Mouse (Mus musculus) MEL (cell line): Measurements from ENCODE around the gene C130060K24Rik. TPM values are rescaled to one million over a fixed set of nuclear protein-coding genes. Genes with fewer than 3 reads are reported as not detected.

Experiments used
- DNase-seq: peaks from one replicate; pipeline ENCODE4 v3.0.0; 2011; ENCODE audit warnings: low read depth, low spot score
- H3K27ac ChIP-seq: 2 replicates; pipeline ENCODE4 v1.5.1; 2012; ENCODE audit warnings: low read depth, mild to moderate bottlenecking, control low read depth, low read length, moderate library complexity; ENCODE audit not compliant: control insufficient read depth
- H3K27me3 ChIP-seq, 2 experiments: fragments of 150-350 bp in 1 of 2; sonication (generic) in 1 of 2; 2 replicates each; pipeline ENCODE4 v1.6.1; 2012; ENCODE audit warnings: low read length in 2 of 2, mild to moderate bottlenecking in 2 of 2, improper control_type of control experiment in 1 of 2, moderate library complexity in 1 of 2; ENCODE audit not compliant: insufficient read depth in 2 of 2, control insufficient read depth in 1 of 2
- H3K36me3 ChIP-seq, 2 experiments: 2 replicates each; pipeline ENCODE4 v1.6.1; 2012 to 2014; ENCODE audit warnings: low read length in 2 of 2, improper control_type of control experiment in 1 of 2, inconsistent platforms in 1 of 2, mild to moderate bottlenecking in 1 of 2; ENCODE audit not compliant: insufficient read depth in 2 of 2, control insufficient read depth in 1 of 2
- H3K4me1 ChIP-seq, 2 experiments: fragments of 150-350 bp in 1 of 2; sonication (generic) in 1 of 2; 2 replicates each; pipeline ENCODE4 v1.6.1; 2012; ENCODE audit warnings: low read length in 2 of 2, improper control_type of control experiment in 1 of 2, mild to moderate bottlenecking in 1 of 2; ENCODE audit not compliant: insufficient read depth in 2 of 2, control insufficient read depth in 1 of 2
- H3K4me3 ChIP-seq, 2 experiments: fragments of 150-350 bp in 1 of 2; sonication (generic) in 1 of 2; 2 replicates each; pipeline ENCODE4 v1.5.1; 2012; ENCODE audit warnings: low read depth in 2 of 2, low read length in 2 of 2, mild to moderate bottlenecking in 2 of 2, moderate library complexity in 2 of 2, control low read depth in 1 of 2, improper control_type of control experiment in 1 of 2; ENCODE audit not compliant: control insufficient read depth in 1 of 2, insufficient read depth in 1 of 2
- H3K79me2 ChIP-seq: 2 replicates; pipeline ENCODE4 v1.6.1; 2012; ENCODE audit warnings: mild to moderate bottlenecking, low read length, moderate library complexity; ENCODE audit not compliant: control insufficient read depth, poor library complexity, insufficient read depth
- H3K9ac ChIP-seq: 2 replicates; pipeline ENCODE4 v1.6.1; 2012; ENCODE audit warnings: low read depth, mild to moderate bottlenecking, control low read depth, low read length, moderate library complexity; ENCODE audit not compliant: control insufficient read depth, poor library complexity, severe bottlenecking
- H3K9me3 ChIP-seq: fragments of 150-350 bp; sonication (generic); replicated peaks from 2 replicates; pipeline ENCODE4 v1.6.1; 2012; ENCODE audit warnings: mild to moderate bottlenecking, low read length, improper control_type of control experiment, moderate library complexity; ENCODE audit not compliant: insufficient read depth
- CHD2 ChIP-seq: IDR thresholded peaks from 2 replicates; pipeline ENCODE4 v1.6.1; 2011; ENCODE audit warnings: low read length, improper control_type of control experiment
- ELF1 ChIP-seq: IDR thresholded peaks from 2 replicates; pipeline ENCODE4 v1.6.1; 2014; ENCODE audit warnings: low read depth, mild to moderate bottlenecking, inconsistent platforms, low read length, improper control_type of control experiment, moderate library complexity
- EP300 ChIP-seq, 2 experiments: IDR thresholded peaks; 2 replicates each; pipeline ENCODE4 v1.6.1; 2011; ENCODE audit warnings: improper control_type of control experiment in 2 of 2, low read length in 2 of 2, low read depth in 1 of 2, mild to moderate bottlenecking in 1 of 2
- ETS1 ChIP-seq: IDR thresholded peaks from 2 replicates; pipeline ENCODE4 v1.6.1; 2012; ENCODE audit warnings: low read depth, mild to moderate bottlenecking, inconsistent platforms, low read length, improper control_type of control experiment, moderate library complexity
- GATA1 ChIP-seq: IDR thresholded peaks from 2 replicates; pipeline ENCODE4 v1.6.1; 2011; ENCODE audit warnings: low read depth, low read length, improper control_type of control experiment
- HCFC1 ChIP-seq: IDR thresholded peaks from 2 replicates; pipeline ENCODE4 v1.6.1; 2012; ENCODE audit warnings: low read depth, mild to moderate bottlenecking, inconsistent platforms, low read length, improper control_type of control experiment, moderate library complexity
- JUND ChIP-seq: IDR thresholded peaks from 2 replicates; pipeline ENCODE4 v1.6.1; 2011; ENCODE audit warnings: low read depth, mild to moderate bottlenecking, improper control_type of control experiment, low read length
- MAFK ChIP-seq: IDR thresholded peaks from 2 replicates; pipeline ENCODE4 v1.6.1; 2011; ENCODE audit warnings: low read depth, mild to moderate bottlenecking, low read length, improper control_type of control experiment, borderline replicate concordance
- MAZ ChIP-seq: IDR thresholded peaks from 2 replicates; pipeline ENCODE4 v1.6.1; 2012; ENCODE audit warnings: low read depth, mild to moderate bottlenecking, inconsistent platforms, low read length, improper control_type of control experiment
- POLR2AphosphoS2 ChIP-seq: IDR thresholded peaks from 2 replicates; pipeline ENCODE4 v1.6.1; 2011; ENCODE audit warnings: low read length, improper control_type of control experiment
- RAD21 ChIP-seq: IDR thresholded peaks from 2 replicates; pipeline ENCODE4 v1.6.1; 2011; ENCODE audit warnings: mild to moderate bottlenecking, low read depth, low read length, improper control_type of control experiment
- TAL1 ChIP-seq: IDR thresholded peaks from 2 replicates; pipeline ENCODE4 v1.6.1; 2012; ENCODE audit warnings: mild to moderate bottlenecking, inconsistent platforms, low read length, moderate library complexity, mixed read lengths
- TBP ChIP-seq: IDR thresholded peaks from 2 replicates; pipeline ENCODE4 v1.8.0; 2011; ENCODE audit warnings: low read depth, low read length, improper control_type of control experiment
- UBTF ChIP-seq: IDR thresholded peaks from 2 replicates; pipeline ENCODE4 v1.6.1; 2012; ENCODE audit warnings: low read depth, mild to moderate bottlenecking, inconsistent platforms, low read length, improper control_type of control experiment, moderate library complexity, borderline replicate concordance; ENCODE audit not compliant: insufficient read depth
- USF1 ChIP-seq: IDR thresholded peaks from 2 replicates; pipeline ENCODE4 v1.6.1; 2014; ENCODE audit warnings: low read depth, mild to moderate bottlenecking, inconsistent platforms, low read length, improper control_type of control experiment, moderate library complexity
- USF2 ChIP-seq, 2 experiments: IDR thresholded peaks; 2 replicates each; pipeline ENCODE4 v1.6.1; 2011 to 2012; ENCODE audit warnings: improper control_type of control experiment in 2 of 2, low read length in 2 of 2, borderline replicate concordance in 1 of 2, inconsistent platforms in 1 of 2, low read depth in 1 of 2, mild to moderate bottlenecking in 1 of 2; ENCODE audit not compliant: insufficient read depth in 1 of 2
- ZMIZ1 ChIP-seq: IDR thresholded peaks from 2 replicates; pipeline ENCODE4 v1.6.1; 2012; ENCODE audit warnings: low read depth, mild to moderate bottlenecking, inconsistent platforms, low read length, improper control_type of control experiment, moderate library complexity
- polyA plus RNA-seq, 2 experiments: library from polyadenylated mRNA; stranded (reverse) in 1 of 2; unstranded in 1 of 2; fragments of >175 nt in 1 of 2; fragments of >200 nt in 1 of 2; gene quantifications; 2 replicates each; pipeline versions ENCODE4 v1.2.1 to v1.2.4; 2012; ENCODE audit warnings: low replicate concordance in 2 of 2, low read depth in 1 of 2; ENCODE audit not compliant: insufficient read length in 2 of 2, insufficient read depth in 1 of 2, missing spikeins in 1 of 2
- total RNA-seq: library from RNA; depleted of rRNA; stranded (reverse); fragments of 300-350 nt; gene quantifications from 2 replicates; pipeline ENCODE4 v1.2.3, GENCODE M21; 2012

Gene C130060K24Rik
- total and polyA plus RNA-seq, 3 experiments, result not detected

DNA sequence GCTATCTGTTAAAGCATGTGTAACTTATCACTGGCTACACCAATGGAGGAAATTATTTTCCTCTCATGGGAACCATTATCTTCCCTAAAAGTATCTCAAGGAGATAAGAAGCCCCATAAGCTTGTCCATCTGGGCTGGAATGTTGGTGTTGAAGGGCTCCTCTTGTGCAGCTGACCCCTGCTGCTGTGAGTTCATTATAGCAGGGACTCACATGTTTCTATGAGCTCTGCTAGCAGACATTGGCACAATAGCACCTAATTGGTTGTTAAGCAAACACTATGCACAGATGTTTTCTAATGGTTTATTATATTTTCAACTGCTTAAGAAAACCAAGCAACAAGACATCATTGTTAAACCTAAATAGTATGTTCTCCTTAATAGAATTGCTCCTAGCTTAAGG, 41.5 kb upstream of the C130060K24Rik start:
- no peak overlapping the region for H3K27ac ChIP-seq
- no peak overlapping the region for H3K9ac ChIP-seq
- no peaks in the 10 kb centered on the region for H3K4me1 ChIP-seq
- no peak for TF ChIP-seq EP300 (IDR thresholded peaks at IDR 0.05; ENCODE audit: low read depth in 1 of 2, low read length in 2 of 2)
- TF ChIP-seq MAZ, result no peak
- TF ChIP-seq HCFC1, result no peak
- TF ChIP-seq RAD21, result no peak
- no peak for TF ChIP-seq TAL1
- no peak for TF ChIP-seq ELF1
- no peak for TF ChIP-seq TBP
- no peak for TF ChIP-seq USF2 (IDR thresholded peaks at IDR 0.05; ENCODE audit: borderline replicate concordance in 1 of 2, insufficient read depth in 1 of 2, low read depth in 1 of 2, low read length in 2 of 2)
- TF ChIP-seq MAFK, result no peak
- no peak for TF ChIP-seq POLR2AphosphoS2
- no peak for TF ChIP-seq ETS1
- no peak for TF ChIP-seq ZMIZ1
- TF ChIP-seq USF1, result no peak
- TF ChIP-seq UBTF, result no peak
- no peak overlapping the region for H3K4me3 ChIP-seq
- H3K79me2 ChIP-seq, result no peaks in the 10 kb centered on the region
- no peaks in the 10 kb centered on the region for H3K9me3 ChIP-seq
- no peaks in the 10 kb centered on the region for H3K36me3 ChIP-seq
- no peaks in the 10 kb centered on the region for H3K27me3 ChIP-seq
- no peak for DNase-seq

DNA sequence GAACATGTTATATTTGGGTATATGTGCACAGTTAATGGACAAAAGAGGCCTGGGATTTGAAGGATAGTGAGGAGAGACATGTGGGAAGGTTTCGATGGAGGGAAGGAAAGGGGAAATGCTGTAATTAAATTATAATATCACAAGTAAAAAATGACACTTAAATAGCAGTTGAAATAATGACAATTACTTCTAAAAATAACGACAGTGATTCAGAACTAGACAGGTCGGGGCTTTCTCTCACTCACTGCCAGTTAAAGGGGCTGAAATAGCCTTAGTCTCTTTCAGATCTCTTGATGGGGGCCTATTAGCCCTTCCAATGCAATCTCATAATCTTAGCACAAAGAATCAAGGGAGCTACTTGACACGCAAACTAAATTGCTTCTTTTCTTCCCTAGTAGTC, 39.5 kb upstream of the C130060K24Rik start:
- DNase-seq, result no peak
- TF ChIP-seq GATA1 (no peak), CHD2 (no peak), JUND (no peak)
- no peak overlapping the region for H3K9ac ChIP-seq

More for the DNA sequence above, 39.5 kb upstream of the C130060K24Rik start:
- H3K79me2 ChIP-seq, result no peaks in the 10 kb centered on the region
- H3K4me1 ChIP-seq, result no peaks in the 10 kb centered on the region
- no peaks in the 10 kb centered on the region for H3K27me3 ChIP-seq
- no peak overlapping the region for H3K4me3 ChIP-seq
- no peaks in the 10 kb centered on the region for H3K9me3 ChIP-seq
- H3K36me3 ChIP-seq, result no peaks in the 10 kb centered on the region
- no peak overlapping the region for H3K27ac ChIP-seq
